Mouse (Mus musculus) heart, adult 8-10 months (tissue): ENCODE data around the gene Mavs. TPM values are rescaled to one million over a fixed set of nuclear protein-coding genes. Genes with fewer than 3 reads are reported as not detected.

Experiments
- DNase-seq: peaks from one replicate; pipeline ENCODE4 v3.0.0; 2022; ENCODE audit warnings: low spot score
- total RNA-seq, 4 experiments: library from RNA; stranded (reverse); gene quantifications; 2 replicates each; pipeline ENCODE4 v1.2.4; 2022

The Mavs gene
- 10 to 100 TPM; 65.6 to 80.8 (median 72.3) TPM for total RNA-seq

DNA sequence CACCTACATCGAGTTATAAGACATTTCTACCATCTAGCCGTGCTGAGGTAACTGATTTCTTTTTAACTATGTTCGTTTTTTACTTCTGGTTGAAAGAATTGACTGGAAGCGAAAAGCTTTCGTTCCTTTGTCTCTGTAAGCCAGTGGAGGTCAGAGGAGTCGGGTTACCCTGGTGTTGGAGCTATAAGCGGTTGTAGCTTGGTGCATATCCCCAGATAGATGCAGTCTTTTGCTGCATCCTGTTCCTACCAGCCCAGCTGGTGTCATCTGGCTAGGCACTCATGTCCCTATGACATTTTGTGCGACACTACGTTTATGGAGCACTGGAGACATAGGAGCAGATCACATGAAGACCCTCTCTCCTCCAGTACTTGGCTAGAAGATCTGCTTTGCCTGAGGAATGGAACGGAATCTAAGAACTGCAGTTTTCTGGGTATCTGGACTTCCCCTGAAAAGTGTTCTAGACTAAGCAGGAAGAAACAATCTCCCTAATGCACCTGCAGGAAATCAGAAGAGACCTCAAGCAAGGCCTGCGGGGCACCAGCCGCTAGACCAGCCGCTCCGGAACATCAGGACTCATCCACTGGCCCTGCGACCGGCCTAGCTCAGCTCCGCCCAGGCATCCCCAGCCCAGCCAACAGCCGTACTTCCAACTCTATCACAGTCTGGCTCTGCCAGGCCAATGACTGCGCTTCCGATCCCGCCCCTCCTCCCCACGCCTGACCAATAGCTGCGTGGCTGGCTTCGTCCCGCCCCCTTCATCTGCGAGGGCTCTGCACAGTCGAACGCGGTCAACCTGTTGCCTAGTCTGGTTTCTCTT, at the start of gene Mavs:
TSS of gene Mavs (plus strand) at position 757 of the 820 bp plus-strand sequence.
- DNase-seq = peak; percentile 96

DNA sequence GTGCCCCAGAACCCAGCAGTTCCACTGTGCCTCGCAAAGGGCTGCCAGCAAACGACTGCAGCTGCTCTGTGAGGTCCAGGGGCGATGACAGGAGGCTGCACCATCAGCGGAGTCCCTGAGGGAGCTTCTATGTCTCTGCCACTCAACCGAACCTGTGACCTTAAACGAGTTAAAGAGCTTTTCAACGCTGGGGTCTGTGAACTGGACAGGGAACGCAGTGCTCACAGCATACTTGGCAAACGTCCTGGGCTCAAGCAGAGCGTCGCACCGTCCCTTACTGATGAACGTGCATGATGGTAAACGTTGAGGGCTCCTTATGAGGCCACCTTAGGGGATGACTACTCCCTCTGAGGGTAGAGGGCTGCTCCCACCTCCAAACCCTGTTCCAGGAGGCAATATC, 47.5 kb upstream of the Mavs start:
- DNase-seq = no peak

DNA sequence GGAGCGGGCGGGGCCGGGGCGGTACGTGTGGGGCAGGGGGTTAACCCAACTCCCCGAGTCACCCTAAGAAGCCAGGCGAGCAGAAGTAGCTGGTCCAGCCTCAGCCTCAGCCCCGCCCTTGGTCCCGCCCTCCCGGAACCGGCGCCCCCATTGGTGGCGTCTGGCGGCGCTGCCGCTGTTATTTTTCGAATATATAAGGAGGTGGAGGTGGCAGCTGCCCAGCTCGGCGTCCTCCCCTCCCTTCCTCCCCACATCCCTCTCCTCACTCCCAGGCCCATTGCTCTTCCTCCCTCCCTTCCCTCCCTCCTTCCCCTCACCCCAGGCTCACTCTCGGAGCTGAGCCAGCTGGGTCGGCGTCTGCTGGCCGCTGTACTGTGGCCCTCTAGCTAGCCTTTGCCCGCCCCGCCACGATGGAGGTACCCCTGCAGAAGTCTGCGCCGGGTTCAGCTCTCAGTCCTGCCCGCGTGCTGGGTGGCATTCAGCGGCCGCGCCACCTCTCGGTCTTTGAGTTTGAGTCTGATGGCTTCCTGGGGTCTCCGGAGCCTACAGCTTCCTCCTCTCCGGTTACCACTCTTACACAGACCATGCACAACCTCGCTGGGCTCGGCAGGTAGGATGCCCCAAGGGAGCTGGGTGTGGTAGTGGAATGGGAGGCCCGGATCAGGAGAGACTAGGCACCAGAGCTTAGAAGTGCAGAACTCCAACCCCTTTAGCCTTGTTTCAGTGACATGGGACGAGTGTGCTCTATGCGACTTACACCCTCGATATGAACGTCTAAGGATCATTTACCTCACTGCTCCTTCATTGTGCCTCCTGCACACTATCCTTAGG, 46.9 kb upstream of the Mavs start, which contains the start of the genes Cdc25b and Spef1:
TSS of gene Cdc25b (plus strand) at position 179 of the 831 bp plus-strand sequence.
TSS of gene Spef1 (minus strand) at position 512 of the 831 bp plus-strand sequence.
- DNase-seq = peak; percentile 78

GRCm38 (mm10) chr2:131187602-131187922, 46.3 kb upstream of the Mavs start:
- DNase-seq = no peak

DNA sequence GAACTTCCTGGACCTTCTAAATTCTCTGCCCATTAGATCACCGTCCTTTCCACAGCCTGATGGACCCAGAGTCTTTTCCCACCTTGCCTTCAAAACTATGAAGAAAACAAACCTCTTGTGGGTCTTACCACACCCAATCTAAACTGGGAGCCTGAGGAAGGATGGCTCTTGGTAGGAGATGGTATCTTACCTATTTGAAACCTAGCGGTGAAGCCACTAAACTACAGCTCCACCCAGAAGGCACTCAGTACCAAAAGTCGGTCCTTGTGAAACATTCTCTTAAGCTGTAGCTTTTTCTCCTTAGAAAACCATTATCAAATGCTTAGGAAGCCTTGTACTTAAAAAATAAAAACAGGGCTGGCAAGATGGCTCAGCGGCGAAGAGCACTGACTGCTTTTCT, 45.6 kb upstream of the Mavs start:
- no peak for DNase-seq

- no peak for DNase-seq
Measured at GRCm38 (mm10) chr2:131189521-131190309, 44.1 kb upstream of the Mavs start.

DNA sequence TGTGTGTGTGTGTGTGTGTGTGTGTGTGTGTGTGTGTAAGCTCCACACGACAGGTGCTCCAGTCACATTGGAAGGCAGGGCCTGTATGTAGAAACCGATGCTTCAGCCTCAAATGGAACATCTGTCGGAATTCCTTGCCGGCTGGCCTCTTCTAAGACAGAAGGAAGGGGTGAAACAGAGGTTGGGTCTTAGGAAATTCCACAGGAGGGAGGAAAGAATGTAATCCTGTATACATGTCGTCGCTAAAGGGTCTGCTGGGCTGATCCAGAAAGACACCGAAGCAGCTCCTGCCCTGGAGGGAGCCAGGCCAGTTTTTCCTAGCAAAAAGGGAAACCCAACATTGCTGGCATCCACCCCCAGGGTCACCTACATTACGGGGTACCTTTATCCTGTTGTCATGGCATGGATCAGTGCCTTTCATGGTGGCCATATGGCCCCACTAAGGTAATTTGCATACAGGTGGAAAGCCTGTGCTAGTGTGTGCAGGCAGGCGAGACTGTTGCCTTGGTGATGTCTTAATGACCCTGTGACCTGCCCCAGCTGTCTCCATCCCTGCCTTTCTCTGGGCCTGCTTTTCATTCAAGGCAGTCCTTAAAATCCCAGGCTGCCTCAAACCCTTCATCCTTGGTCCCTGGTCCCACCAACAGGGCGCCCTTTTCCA, 43.4 kb upstream of the Mavs start:
- DNase-seq = no peak

DNA sequence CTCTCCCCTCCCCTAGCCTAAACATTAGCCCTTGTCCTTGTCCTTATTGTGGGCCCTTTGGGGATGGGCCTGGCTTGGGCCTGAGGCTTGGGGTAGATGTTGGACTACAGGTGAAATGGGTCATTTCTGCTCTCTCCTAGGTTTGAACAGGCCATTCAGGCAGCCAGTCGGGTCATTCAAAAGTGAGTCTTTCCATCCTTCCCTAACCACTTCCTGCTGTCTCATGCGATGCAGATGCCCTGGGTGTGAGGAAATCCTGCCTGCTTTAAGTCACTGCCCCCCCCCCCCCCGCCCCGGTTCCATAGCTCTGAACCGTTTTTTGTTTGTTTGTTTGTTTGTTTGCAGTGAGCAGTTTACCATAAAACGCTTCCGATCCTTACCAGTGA, 42.9 kb upstream of the Mavs start:
- no peak for DNase-seq

GRCm38 (mm10) chr2:131196606-131197316, 37.1 kb upstream of the Mavs start:
- DNase-seq = no peak

DNA sequence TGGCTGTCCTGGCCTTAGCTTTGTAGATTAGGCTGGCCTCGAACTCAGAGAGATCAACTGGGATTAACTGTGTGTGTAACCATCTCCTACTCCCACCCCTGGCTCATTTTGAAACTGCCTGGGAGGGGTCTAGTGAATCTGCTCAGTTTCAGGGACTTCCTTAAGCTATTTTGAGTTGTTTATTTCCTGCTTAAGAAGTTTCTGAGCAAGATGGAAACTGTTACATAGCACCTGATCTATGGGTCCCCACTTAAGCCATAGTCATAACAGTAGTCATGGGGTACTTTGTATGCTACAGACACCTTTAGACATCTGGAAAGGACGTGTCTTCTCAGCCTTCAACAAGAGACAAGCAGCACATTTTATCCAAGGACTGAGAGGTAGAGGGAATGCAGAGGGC, 33.2 kb upstream of the Mavs start:
- no peak for DNase-seq

- no peak for DNase-seq
Measured at GRCm38 (mm10) chr2:131201262-131201661, 32.6 kb upstream of the Mavs start.

GRCm38 (mm10) chr2:131203816-131204409, 29.9 kb upstream of the Mavs start:
- DNase-seq = no peak

DNA sequence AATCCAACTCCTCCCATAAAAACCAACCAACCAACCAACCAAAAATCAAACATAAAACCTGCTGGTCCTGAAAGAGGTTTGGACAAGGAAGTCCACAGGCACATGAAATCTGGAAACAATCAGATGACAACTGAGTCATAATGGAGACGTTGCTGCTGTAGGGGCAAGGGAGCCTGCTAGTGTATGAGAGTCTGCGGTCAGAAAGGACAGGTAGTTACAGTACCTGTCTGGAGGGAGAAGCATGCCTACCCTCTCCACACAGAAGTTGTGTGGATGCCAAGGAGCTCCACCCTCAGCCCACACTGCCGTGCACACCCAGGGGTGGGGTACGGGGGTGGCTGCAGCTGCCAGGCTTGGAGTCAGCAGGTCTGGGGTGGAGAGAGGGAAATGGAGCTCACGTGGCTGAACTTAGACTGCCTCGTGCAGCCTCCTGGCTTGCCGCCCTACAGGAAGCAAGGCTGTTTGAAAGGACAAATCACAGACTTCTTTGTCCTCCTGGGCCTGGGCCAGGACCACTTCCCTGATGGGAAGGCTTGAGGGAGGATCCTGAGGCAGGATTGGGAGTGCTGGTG, 29.4 kb upstream of the Mavs start:
- DNase-seq = peak; percentile 98

DNA sequence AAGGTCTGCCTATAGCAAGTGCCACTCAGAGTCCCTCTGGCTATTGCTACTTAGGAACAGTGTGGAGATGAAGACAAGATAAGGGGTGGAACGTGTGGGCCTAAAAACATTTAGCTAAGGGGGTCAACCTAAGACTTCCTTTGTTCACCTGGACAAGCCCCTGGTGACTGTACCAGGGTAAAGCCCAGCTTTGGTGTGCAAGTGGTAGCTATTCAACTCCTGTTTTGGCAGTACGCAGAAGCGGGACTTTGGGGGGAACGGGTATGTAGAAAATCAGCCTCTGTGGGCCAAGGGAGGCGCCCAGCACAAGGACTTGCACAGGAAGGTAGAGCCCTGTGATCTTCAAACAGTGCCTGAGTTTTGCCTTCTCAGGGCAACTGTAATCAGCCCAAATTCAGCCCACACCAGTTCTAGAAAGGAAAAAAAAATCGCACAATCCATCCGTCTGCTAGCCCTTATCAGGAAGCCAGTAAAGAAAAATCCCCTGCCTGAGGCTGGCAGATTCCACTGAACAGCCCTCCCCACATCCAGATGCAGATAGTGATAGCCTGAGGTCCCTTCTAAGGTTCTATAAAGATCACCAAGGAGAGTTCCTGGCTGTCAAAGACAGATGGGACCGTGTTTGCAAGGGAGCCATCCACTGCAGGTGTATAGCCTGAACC, 28.2 kb upstream of the Mavs start:
- no peak for DNase-seq

GRCm38 (mm10) chr2:131206778-131207177, 27.1 kb upstream of the Mavs start, which contains the start of gene Ap5s1:
TSS of gene Ap5s1 (plus strand) at chr2:131207078.
- DNase-seq = no peak

DNA sequence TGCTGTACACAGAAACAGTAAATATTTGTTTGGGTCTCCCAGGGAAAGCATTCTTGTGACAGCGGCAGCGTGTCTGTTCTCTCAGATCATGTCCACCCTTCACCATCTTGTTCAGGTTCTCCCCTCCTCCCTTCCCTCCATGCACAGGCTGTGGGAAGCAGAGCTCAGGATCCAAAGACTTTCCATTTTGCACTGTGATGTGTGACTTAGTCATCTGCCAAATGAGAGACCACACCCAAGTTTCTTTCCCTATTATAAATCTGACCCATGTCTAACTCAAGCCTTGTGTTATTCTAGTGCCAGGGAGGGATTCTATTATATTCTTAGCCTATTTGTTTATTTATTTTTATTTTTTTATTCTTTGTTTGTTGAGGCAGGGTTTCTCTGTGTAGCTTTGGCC, 25.5 kb upstream of the Mavs start:
- DNase-seq = no peak

DNA sequence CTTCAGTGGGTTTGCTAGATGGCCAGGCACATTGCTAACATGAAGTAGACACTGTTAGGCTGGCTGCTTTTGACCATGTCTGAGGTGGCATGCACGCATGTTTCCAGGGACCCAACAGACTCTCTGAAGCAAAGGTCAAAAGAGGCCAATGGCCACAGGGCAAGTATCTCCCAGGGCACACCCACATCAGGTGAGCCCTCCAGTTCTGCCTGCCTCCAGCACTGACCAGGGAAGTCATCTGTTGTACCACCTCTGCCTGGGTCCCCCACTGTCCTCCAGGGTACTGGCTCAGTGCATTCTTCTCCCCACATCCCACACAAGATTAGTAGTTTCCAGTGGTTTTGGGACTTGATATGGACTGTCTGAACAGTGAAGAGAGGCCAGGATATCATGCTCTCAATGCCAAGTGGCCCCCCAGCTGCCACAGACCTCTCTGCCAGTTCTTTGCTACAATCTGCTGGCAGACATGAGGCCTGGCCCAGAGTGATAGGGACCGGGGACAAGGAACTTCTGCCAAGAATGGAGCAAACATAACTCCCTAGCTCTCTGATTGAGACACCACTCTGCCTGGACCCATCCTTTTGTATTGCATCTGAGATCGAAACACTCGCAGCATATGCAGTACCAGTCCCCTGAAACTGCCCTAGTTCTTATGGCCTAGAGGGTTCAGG, 24.6 kb upstream of the Mavs start:
- DNase-seq = no peak

DNA sequence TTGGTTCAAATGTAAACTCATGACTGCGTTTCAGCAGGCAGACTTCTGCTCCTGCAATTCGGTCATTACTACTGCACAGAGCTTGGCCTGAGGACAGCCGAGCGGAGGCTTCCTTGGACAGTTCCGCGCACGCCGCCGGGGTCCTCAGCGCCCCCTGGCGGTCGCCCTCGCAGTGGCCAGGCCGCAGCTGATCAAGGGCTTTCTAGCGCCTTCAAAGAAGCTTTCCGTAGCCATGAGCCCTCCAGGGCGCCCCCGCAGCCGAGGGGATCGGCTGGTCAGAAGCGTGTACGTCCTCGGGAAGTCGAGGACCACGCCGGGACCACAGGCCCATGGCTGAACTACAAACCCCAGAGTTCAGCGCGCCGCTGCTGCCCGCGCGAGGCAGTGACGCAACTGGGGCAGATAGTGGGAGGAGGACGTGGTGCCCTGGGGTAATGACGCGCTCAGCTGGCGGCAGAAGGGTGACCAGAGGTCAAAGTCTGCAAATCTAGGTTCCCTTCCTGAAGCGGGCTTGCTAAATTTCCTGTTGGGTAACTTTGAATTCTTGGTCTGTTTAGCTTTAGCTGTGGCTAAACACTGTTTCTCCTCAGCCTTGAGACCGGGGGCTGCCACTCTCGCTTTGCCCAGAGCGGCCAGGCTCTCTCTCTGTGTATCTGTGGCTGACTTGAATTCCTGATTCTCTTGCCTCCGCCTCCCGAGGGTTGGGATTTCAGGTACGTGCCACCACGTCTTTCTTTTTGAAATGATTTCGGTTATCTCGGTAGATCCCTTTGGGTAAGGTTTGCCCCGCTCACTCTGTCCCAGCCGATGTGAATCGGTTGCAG, 23.7 kb upstream of the Mavs start:
- peak; percentile 95 for DNase-seq
